Mouse (Mus musculus) E14TG2a.4 (cell line): ENCODE measurements at regions not wholly inside any gene's neighbourhood (a gene's known extent, or its start where the extent isn't known, plus 50 kb on each side); places are given as distances from the start of the nearest gene placed in this dataset.

Experiments
- CTCF ChIP-seq: conservative IDR thresholded peaks from 2 replicates; pipeline ENCODE4 v1.5.1; 2014; ENCODE audit warnings: low read length
- NANOG ChIP-seq: IDR thresholded peaks from 2 replicates; pipeline ENCODE4 v1.6.1; 2014; ENCODE audit warnings: borderline replicate concordance, low read length, mixed read lengths
- POU5F1 ChIP-seq: IDR thresholded peaks from 2 replicates; pipeline ENCODE4 v1.6.1; 2014; ENCODE audit warnings: low read length, borderline replicate concordance

- no peak for TF ChIP-seq CTCF
- TF ChIP-seq POU5F1: no peak
- no peak for TF ChIP-seq NANOG
Measured at GRCm38 (mm10) chr4:7199941-7200340, 1038.9 kb downstream of the Car8 start.
